Mouse (Mus musculus) adrenal gland, adult 2 months (tissue): ENCODE data around the gene Tmcc1. TPM values are rescaled to one million over a fixed set of nuclear protein-coding genes. Genes with fewer than 3 reads are reported as not detected.
"Not testable (repeated sequence)": the region's sequence is repeated elsewhere in the genome, so short reads cannot be mapped to it uniquely, and the experiment has no call there.

Source experiments
- DNase-seq: peaks from one replicate; pipeline ENCODE4 v3.0.0; 2021
- long read RNA-seq: library from polyadenylated mRNA; stranded (forward); transcript quantifications from one replicate; pipeline ENCODE4 v2.0.0, GENCODE M21; 2021
- polyA plus RNA-seq: library from polyadenylated mRNA; depleted of rRNA; stranded (reverse); fragments of >200 nt; gene quantifications from 2 replicates; pipeline ENCODE4 v1.2.3, GENCODE M21; 2012; rRNA removed
- total RNA-seq, 2 experiments: library from RNA; stranded (reverse); gene quantifications; 2 replicates each; pipeline ENCODE4 v1.2.3; 2021

Tmcc1 gene
- total RNA-seq (10 to 100 TPM; 20.7 to 24.1 TPM), polyA plus RNA-seq (4.0 and 4.3 TPM in 2 replicates)
- long read RNA-seq, full-length matches to known transcripts = 4 of 5 reads
- long read RNA-seq, partial matches to known transcripts = 0 of 5 reads
- long read RNA-seq, other reads (novel, unspliced or antisense) = 1 of 5 reads

- peak; percentile 100 for DNase-seq
Measured at GRCm38 (mm10) chr6:116193394-116194393, at the start of gene Tmcc1. Tmcc1 (minus strand) TSS chr6:116193486.

GRCm38 (mm10) chr6:116240371-116240770 is 47.1 kb upstream of the Tmcc1 start:
- no peak for DNase-seq

GRCm38 (mm10) chr6:116238083-116238482 is 44.8 kb upstream of the Tmcc1 start:
- no peak for DNase-seq

GRCm38 (mm10) chr6:116235336-116235735 is 42.0 kb upstream of the Tmcc1 start:
- peak; percentile 17 for DNase-seq

GRCm38 (mm10) chr6:116234821-116235220 is 41.5 kb upstream of the Tmcc1 start:
- not testable (repeated sequence) for DNase-seq

GRCm38 (mm10) chr6:116228785-116229525 is 35.7 kb upstream of the Tmcc1 start:
- peak; percentile 76 for DNase-seq

GRCm38 (mm10) chr6:116227767-116228166 is 34.5 kb upstream of the Tmcc1 start:
- DNase-seq = peak; percentile 7

- peak; percentile 96 for DNase-seq
Measured at GRCm38 (mm10) chr6:116207729-116208534, 14.6 kb upstream of the Tmcc1 start, which contains the start of gene Washc2. Washc2 (plus strand) TSS chr6:116208038.

GRCm38 (mm10) chr6:116199682-116200081 is 6.4 kb upstream of the Tmcc1 start:
- no peak for DNase-seq

GRCm38 (mm10) chr6:116198173-116198572 is 4.9 kb upstream of the Tmcc1 start:
- DNase-seq = no peak

GRCm38 (mm10) chr6:116195811-116196210 is 2.5 kb upstream of the Tmcc1 start:
- DNase-seq = no peak

GRCm38 (mm10) chr6:116192809-116193311 is 426 bp downstream of the Tmcc1 start:
- DNase-seq = no peak

GRCm38 (mm10) chr6:116189417-116189816 is 3.9 kb downstream of the Tmcc1 start:
- DNase-seq = no peak

GRCm38 (mm10) chr6:116186485-116186884 is 6.8 kb downstream of the Tmcc1 start:
- DNase-seq = no peak

GRCm38 (mm10) chr6:116183509-116183908 is 9.8 kb downstream of the Tmcc1 start:
- DNase-seq = no peak

GRCm38 (mm10) chr6:116180731-116181130 is 12.6 kb downstream of the Tmcc1 start:
- DNase-seq = peak; percentile 18

- DNase-seq = no peak
Measured at GRCm38 (mm10) chr6:116178376-116178775, 14.9 kb downstream of the Tmcc1 start.

- DNase-seq = not testable (repeated sequence)
Measured at GRCm38 (mm10) chr6:116173511-116174099, 19.7 kb downstream of the Tmcc1 start.

- DNase-seq = no peak
Measured at GRCm38 (mm10) chr6:116166383-116166782, 26.9 kb downstream of the Tmcc1 start.

GRCm38 (mm10) chr6:116154854-116155624 is 38.2 kb downstream of the Tmcc1 start:
- no peak for DNase-seq
